Mouse (Mus musculus) gastrocnemius, adult 2 months (tissue): Measurements from ENCODE around the gene Slc1a2. TPM values are rescaled to one million over a fixed set of nuclear protein-coding genes. Genes with fewer than 3 reads are reported as not detected.

Experiments
- DNase-seq: peaks from one replicate; pipeline ENCODE4 v3.0.0; 2022
- H3K27ac ChIP-seq: fragments of 200-600 bp; 2 replicates; pipeline ENCODE4 v1.8.1; 2022; ENCODE audit warnings: mild to moderate bottlenecking
- H3K4me3 ChIP-seq: fragments of 200-600 bp; 2 replicates; pipeline ENCODE4 v1.8.1; 2022; ENCODE audit warnings: mild to moderate bottlenecking, moderate library complexity
- CTCF ChIP-seq: fragments of 200-600 bp; IDR thresholded peaks from 2 replicates; pipeline ENCODE4 v1.8.1; 2022; ENCODE audit warnings: antibody characterized with exemption, mild to moderate bottlenecking, moderate library complexity
- intact Hi-C: fragments of 180-260 bp; cut with DNase I; formaldehyde crosslinking; loops from one replicate; pipeline ENCODE4 v1.15.1; 2025
- total RNA-seq, 2 experiments: library from RNA; stranded (reverse); gene quantifications; 2 replicates each; pipeline ENCODE4 v1.2.3; 2021

Slc1a2 gene
- total RNA-seq, 2 experiments from 2014 or later = 0.14 to 0.36 TPM

DNA sequence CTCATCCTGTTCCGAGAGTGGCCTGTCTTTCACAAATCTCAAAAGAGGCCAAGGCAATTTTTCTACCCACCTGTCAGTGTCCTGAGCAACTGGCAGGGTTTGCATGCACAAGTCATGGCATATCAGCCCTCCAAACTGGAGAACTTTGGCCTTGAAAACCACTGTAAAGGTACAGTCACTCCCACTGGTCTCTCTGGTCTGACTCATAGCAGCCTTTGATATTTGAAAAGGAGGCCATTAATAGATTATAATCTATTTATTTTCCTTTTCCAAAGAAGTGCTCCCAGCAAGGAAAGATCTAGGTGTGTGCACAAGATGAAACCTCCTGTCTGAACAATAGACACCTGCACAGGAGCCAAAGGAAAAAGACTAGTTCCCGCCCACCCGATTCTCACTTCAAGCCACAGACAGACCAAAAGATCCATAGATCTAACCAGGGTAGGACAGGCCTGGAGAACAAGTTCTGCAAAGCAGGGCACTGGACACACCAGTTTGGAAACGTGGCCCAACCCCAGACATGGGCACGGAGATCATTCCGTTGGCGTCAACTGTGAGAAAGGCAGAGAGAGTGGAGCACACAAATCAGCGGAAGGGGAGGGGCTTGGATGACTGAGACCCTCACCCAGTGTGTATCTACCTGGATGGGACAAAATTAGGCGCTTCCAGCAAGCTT is 167.6 kb downstream of the Slc1a2 start:
- intact Hi-C loops = no loop called here
- no peak overlapping the region for H3K27ac ChIP-seq
- H3K4me3 ChIP-seq = no peak overlapping the region
- DNase-seq = no peak
- no peak for TF ChIP-seq CTCF

DNA sequence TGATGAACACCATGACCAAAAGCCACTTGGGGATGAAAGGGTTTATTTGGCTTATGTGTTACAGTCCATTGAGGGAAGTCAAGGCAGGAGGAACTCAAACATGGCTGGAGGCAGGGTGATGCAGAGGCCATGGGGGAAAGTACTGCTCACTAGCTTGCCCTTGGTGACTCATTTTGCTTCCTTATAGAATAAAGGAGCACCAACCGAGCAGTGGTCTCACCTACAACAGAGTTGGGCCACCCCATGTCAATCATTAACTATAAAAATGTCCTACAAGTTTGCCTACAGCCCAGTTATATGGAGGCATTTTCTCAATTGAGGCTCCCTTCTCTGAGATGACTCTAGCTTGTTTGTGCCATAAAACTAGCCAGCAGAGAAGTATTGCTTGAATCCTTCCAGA is 169.4 kb downstream of the Slc1a2 start:
- H3K4me3 ChIP-seq = no peak overlapping the region; the same call in 1 of the 2 replicates
- TF ChIP-seq CTCF = no peak
- peak overlapping the region; percentile 52; the same call in 1 of the 2 replicates for H3K27ac ChIP-seq
- no peak for DNase-seq
- intact Hi-C loops = no loop called here

DNA sequence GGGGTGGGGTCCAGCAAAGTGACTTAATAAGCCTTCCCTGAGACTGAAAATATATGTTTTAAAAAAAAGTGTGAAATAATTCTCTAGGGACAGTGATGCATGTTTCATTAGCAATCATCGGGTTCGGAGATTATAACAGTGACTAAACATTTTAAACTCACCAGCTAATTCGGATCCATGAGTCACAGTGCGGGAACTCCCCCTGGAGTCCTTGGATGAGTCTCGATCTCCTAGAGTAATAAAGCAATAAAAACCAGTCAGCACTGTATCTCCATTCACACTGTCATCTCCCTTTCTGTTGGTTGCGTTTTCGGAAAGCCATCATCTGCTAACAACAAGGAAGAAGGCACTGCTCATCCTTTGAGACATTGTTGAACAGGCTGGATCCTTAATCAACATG is 169.9 kb downstream of the Slc1a2 start:
- intact Hi-C loops = no loop called here
- no peak for TF ChIP-seq CTCF
- Histone ChIP-seq H3K4me3 (peak overlapping the region; percentile 21), H3K27ac (peak overlapping the region; percentile 52; the same call in 1 of the 2 replicates)
- no peak for DNase-seq

- H3K4me3 ChIP-seq = no peak overlapping the region
- peak; percentile 69 for DNase-seq
- intact Hi-C loops = no loop called here
- TF ChIP-seq CTCF = no peak
- H3K27ac ChIP-seq = no peak overlapping the region
Measured at GRCm38 (mm10) chr2:102829201-102829600, 170.7 kb downstream of the Slc1a2 start.

DNA sequence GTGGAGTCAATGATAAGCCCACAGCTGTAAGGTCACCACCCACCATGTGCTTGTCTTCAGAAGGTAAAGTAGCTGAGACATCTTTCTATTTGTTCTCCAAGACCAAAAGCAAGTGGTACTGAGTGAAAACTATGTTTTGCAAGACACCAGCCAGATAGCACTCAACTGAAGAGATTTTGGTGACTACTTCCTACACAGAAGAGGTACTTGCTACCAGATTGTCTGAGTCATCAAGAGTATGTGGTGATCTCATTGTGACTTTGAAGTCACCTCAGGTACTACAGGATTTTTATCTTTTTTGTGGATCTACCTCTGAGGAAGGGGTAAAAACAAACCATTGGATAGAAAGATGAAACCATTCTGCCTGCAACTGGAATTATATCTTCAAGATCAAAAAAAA is 173.1 kb downstream of the Slc1a2 start:
- Histone ChIP-seq H3K4me3 (no peak overlapping the region), H3K27ac (no peak overlapping the region)
- no peak for DNase-seq
- no peak for TF ChIP-seq CTCF
- intact Hi-C loops = no loop called here

DNA sequence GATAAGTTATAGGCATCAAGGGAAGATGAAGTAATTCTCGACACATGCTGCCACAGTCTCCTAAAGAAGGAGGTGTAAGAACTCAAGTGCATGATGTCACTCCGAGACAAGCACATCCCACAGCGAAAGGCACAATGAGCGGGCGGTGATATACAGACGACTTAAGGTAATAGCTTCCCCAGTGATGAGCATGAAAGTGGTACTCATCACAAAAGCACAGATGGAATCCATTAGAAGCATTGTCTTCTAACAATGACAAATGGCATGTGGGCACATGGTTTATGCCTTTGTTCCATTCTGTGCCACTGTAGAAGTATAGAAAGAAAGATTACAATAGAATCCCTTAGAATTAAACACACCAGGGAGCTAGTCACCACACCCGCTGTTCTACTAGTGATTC is 179.7 kb downstream of the Slc1a2 start:
- no peak for TF ChIP-seq CTCF
- intact Hi-C loops = no loop called here
- no peak overlapping the region for H3K27ac ChIP-seq

More for the DNA sequence above, 179.7 kb downstream of the Slc1a2 start:
- DNase-seq = no peak
- no peak overlapping the region for H3K4me3 ChIP-seq

Other genes with a start within 250 kb of the Slc1a2 start
- gene Fjx1, start 206.2 kb upstream of the Slc1a2 start, total RNA-seq = under 1 TPM; 0.36 to 0.53 TPM
- 1 to 10 TPM; 3.3 to 7.4 TPM for gene Pamr1, start 108.6 kb upstream of the Slc1a2 start, total RNA-seq
- 1 to 10 TPM; 4.1 to 6.1 TPM for gene Cd44, start 243.0 kb downstream of the Slc1a2 start, total RNA-seq